Mouse (Mus musculus) midbrain, embryonic 12.5 days (tissue): ENCODE results near the gene Kif1bp. TPM values are rescaled to one million over a fixed set of nuclear protein-coding genes. Genes with fewer than 3 reads are reported as not detected.

Experiments used
- ATAC-seq: fragments of 200-750 bp; cut with Nextera tagmentation; 2 replicates; pipeline ENCODE4 v1.8.0; 2017; ENCODE audit warnings: low read depth, moderate TSS enrichment, moderate library complexity; ENCODE audit not compliant: low FRiP score
- H3K27ac ChIP-seq: fragments of 300-500 bp; sonication (generic); replicated peaks from 2 replicates; pipeline ENCODE4 v1.5.1; 2016; ENCODE audit warnings: mild to moderate bottlenecking
- H3K27me3 ChIP-seq: fragments of 300-500 bp; sonication (generic); 2 replicates; pipeline ENCODE4 v1.6.1; 2016; ENCODE audit warnings: mild to moderate bottlenecking
- H3K36me3 ChIP-seq: fragments of 300-500 bp; sonication (generic); 2 replicates; pipeline ENCODE4 v1.6.1; 2016
- H3K4me1 ChIP-seq: fragments of 300-500 bp; sonication (generic); 2 replicates; pipeline ENCODE4 v1.6.1; 2016
- H3K4me2 ChIP-seq: fragments of 300-500 bp; sonication (generic); replicated peaks from 2 replicates; pipeline ENCODE4 v1.6.1; 2016; ENCODE audit warnings: mild to moderate bottlenecking, moderate library complexity
- H3K4me3 ChIP-seq: fragments of 300-500 bp; sonication (generic); 2 replicates; pipeline ENCODE4 v1.5.1; 2016; ENCODE audit warnings: mild to moderate bottlenecking
- H3K9ac ChIP-seq: fragments of 300-500 bp; sonication (generic); replicated peaks from 2 replicates; pipeline ENCODE4 v1.6.1; 2016; ENCODE audit warnings: mild to moderate bottlenecking, moderate library complexity
- H3K9me3 ChIP-seq: fragments of 300-500 bp; sonication (generic); 2 replicates; pipeline ENCODE4 v1.6.1; 2016; ENCODE audit warnings: mild to moderate bottlenecking
- WGBS: fragments of 180-500 bp; shearing (Covaris S2); methylation state at CpG from one replicate; pipeline ENCODE4 v1.1.7; 2016; 5-methylcytosine and 5-hydroxymethylcytosine counted together
- polyA plus RNA-seq: library from polyadenylated mRNA; unstranded; fragments of >200 nt; fragmentation: Nextera tagmentation; extraction: Ambion mirVana; gene quantifications from 2 replicates; pipeline ENCODE4 v1.2.1, GENCODE M21; 2016

The Kif1bp gene
- polyA plus RNA-seq, 1 experiment from 2014 or later: 66.3 TPM

GRCm38 (mm10) chr10:62550787-62551300 lies 27.4 kb downstream of the Kif1bp start:
- Histone ChIP-seq H3K4me1 (no peaks in the 10 kb centered on the region), H3K9ac (no peak overlapping the region), H3K27me3 (no peaks in the 10 kb centered on the region), H3K27ac (no peak overlapping the region), H3K4me3 (no peak overlapping the region), H3K36me3 (no peaks in the 10 kb centered on the region), H3K4me2 (no peak overlapping the region), H3K9me3 (no peaks in the 10 kb centered on the region)
- ATAC-seq: no peak
- WGBS: 80% methylated on average over 7 of the region's 7 CpGs

- H3K4me2 ChIP-seq: no peak overlapping the region
- no peaks in the 10 kb centered on the region for H3K27me3 ChIP-seq
- H3K9me3 ChIP-seq: no peaks in the 10 kb centered on the region
- H3K4me1 ChIP-seq: no peaks in the 10 kb centered on the region
- H3K9ac ChIP-seq: no peak overlapping the region
- no peak overlapping the region for H3K27ac ChIP-seq
- H3K36me3 ChIP-seq: no peaks in the 10 kb centered on the region
- peak; percentile 63 for ATAC-seq
- 33% methylated on average over 13 of the region's 16 CpGs for WGBS
- H3K4me3 ChIP-seq: no peak overlapping the region
These were observed 28.6 kb downstream of the Kif1bp start for GRCm38 (mm10) chr10:62549523-62550166.

- no peak overlapping the region for H3K27ac ChIP-seq
- no peaks in the 10 kb centered on the region for H3K9me3 ChIP-seq
- no peaks in the 10 kb centered on the region for H3K36me3 ChIP-seq
- no peak overlapping the region for H3K4me2 ChIP-seq
- no peak overlapping the region for H3K4me3 ChIP-seq
- H3K9ac ChIP-seq: no peak overlapping the region
- no peak for ATAC-seq
- no peaks in the 10 kb centered on the region for H3K4me1 ChIP-seq
- no peaks in the 10 kb centered on the region for H3K27me3 ChIP-seq
- WGBS: 84% methylated on average over 10 of the region's 10 CpGs
These were observed 31.8 kb downstream of the Kif1bp start for GRCm38 (mm10) chr10:62546441-62546840.

- Histone ChIP-seq H3K4me2 (no peak overlapping the region), H3K9ac (no peak overlapping the region), H3K9me3 (no peaks in the 10 kb centered on the region), H3K27ac (no peak overlapping the region), H3K27me3 (no peaks in the 10 kb centered on the region), H3K36me3 (no peaks in the 10 kb centered on the region), H3K4me1 (no peaks in the 10 kb centered on the region), H3K4me3 (no peak overlapping the region)
- ATAC-seq: no peak
These were observed 32.5 kb downstream of the Kif1bp start for GRCm38 (mm10) chr10:62545759-62546158.

DNA sequence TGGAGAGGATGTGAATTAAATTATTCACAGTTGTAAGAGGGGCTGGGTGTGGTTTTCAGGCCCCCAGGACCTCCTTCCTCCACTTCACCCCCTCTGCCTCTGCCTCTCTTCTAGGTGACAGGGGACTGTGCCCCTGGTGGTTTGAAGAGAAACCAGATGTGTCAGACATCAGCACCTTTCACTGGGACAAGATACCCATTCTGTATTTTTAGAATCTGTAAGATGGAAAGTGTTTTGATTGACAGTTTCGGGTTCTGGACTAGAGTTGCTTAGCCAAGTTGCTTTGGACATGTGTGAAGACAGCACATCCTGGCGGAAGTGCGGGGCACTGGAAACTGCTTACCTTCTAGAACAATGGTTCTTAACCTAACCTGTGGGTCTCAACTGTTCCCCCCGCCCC lies 33.9 kb downstream of the Kif1bp start:
- no peak overlapping the region for H3K27ac ChIP-seq
- 88% methylated on average over 4 of the region's 4 CpGs for WGBS
- H3K9me3 ChIP-seq: no peaks in the 10 kb centered on the region
- H3K9ac ChIP-seq: no peak overlapping the region
- no peak overlapping the region for H3K4me2 ChIP-seq
- ATAC-seq: no peak
- no peak overlapping the region for H3K4me3 ChIP-seq
- H3K27me3 ChIP-seq: no peaks in the 10 kb centered on the region
- H3K4me1 ChIP-seq: no peaks in the 10 kb centered on the region
- no peaks in the 10 kb centered on the region for H3K36me3 ChIP-seq

GRCm38 (mm10) chr10:62543399-62543808 lies 34.9 kb downstream of the Kif1bp start:
- Histone ChIP-seq H3K4me1 (no peaks in the 10 kb centered on the region), H3K27ac (no peak overlapping the region), H3K9me3 (no peaks in the 10 kb centered on the region), H3K4me3 (no peak overlapping the region), H3K9ac (no peak overlapping the region), H3K36me3 (no peaks in the 10 kb centered on the region), H3K27me3 (no peaks in the 10 kb centered on the region), H3K4me2 (no peak overlapping the region)
- WGBS: 86% methylated on average over 12 of the region's 12 CpGs
- no peak for ATAC-seq

GRCm38 (mm10) chr10:62542928-62543327 lies 35.3 kb downstream of the Kif1bp start:
- H3K27ac ChIP-seq: no peak overlapping the region
- no peak overlapping the region for H3K4me3 ChIP-seq
- no peaks in the 10 kb centered on the region for H3K27me3 ChIP-seq
- no peaks in the 10 kb centered on the region for H3K4me1 ChIP-seq
- no peak overlapping the region for H3K4me2 ChIP-seq
- WGBS: 93% methylated on average over 8 of the region's 8 CpGs
- H3K9ac ChIP-seq: no peak overlapping the region
- no peaks in the 10 kb centered on the region for H3K36me3 ChIP-seq
- H3K9me3 ChIP-seq: no peaks in the 10 kb centered on the region
- ATAC-seq: no peak

DNA sequence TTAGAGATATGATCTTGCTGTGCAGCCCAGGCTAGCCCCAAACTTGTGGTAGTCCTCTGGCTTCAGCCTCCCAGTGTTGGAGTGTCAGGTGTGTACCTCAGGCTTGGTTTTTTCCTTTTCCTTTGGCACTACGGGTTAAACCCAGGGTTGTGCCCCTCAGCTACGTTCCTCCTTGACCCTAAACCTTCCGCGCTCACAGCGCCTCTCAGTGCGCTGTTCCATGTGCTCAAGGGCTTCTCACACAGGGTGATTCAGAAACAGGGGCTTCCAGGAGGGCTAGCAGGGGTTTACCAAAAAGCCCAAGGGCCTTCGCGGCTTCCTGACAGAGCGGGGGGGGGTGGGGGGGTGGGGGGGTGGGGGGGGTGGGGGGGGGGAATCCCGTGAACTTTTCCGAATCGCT lies 35.8 kb downstream of the Kif1bp start:
- WGBS: 97% methylated on average over 12 of the region's 12 CpGs

DNA sequence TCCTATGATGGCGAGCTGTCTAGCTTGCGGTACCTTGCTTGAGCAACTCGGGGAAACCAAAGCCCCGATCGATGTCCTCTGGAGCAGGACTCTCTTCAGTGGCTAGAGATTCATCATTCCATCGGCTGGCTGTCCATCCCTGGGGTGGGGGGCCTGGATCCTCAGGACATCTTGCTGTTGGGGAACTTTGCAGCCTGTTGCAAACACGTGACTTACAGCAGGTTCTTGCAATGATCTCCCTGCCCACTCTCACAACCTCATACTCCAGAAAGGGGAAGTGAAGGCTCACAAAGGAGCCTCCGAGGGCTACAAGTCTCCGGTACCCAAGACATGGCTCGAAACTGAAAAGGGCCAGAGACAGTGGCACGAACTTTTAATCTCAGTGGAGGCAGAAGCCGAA lies 36.8 kb downstream of the Kif1bp start:
- Histone ChIP-seq H3K9ac (no peak overlapping the region), H3K27ac (no peak overlapping the region), H3K36me3 (no peaks in the 10 kb centered on the region), H3K27me3 (no peaks in the 10 kb centered on the region), H3K9me3 (no peaks in the 10 kb centered on the region), H3K4me2 (no peak overlapping the region), H3K4me1 (no peaks in the 10 kb centered on the region), H3K4me3 (no peak overlapping the region)
- WGBS: 93% methylated on average over 12 of the region's 12 CpGs
- no peak for ATAC-seq

More for the DNA sequence above, 35.8 kb downstream of the Kif1bp start:
- Histone ChIP-seq H3K4me2 (no peak overlapping the region), H3K9ac (no peak overlapping the region), H3K4me1 (no peaks in the 10 kb centered on the region), H3K4me3 (no peak overlapping the region), H3K36me3 (no peaks in the 10 kb centered on the region), H3K27ac (no peak overlapping the region), H3K27me3 (no peaks in the 10 kb centered on the region), H3K9me3 (no peaks in the 10 kb centered on the region)
- no peak for ATAC-seq

- Histone ChIP-seq H3K9ac (no peak overlapping the region), H3K4me2 (no peak overlapping the region), H3K9me3 (no peaks in the 10 kb centered on the region), H3K36me3 (no peaks in the 10 kb centered on the region), H3K4me1 (no peaks in the 10 kb centered on the region), H3K27me3 (no peaks in the 10 kb centered on the region), H3K27ac (no peak overlapping the region), H3K4me3 (no peak overlapping the region)
- ATAC-seq: no peak
- WGBS: 64% methylated on average over 3 of the region's 3 CpGs
These were observed 37.5 kb downstream of the Kif1bp start for GRCm38 (mm10) chr10:62540800-62541199.

DNA sequence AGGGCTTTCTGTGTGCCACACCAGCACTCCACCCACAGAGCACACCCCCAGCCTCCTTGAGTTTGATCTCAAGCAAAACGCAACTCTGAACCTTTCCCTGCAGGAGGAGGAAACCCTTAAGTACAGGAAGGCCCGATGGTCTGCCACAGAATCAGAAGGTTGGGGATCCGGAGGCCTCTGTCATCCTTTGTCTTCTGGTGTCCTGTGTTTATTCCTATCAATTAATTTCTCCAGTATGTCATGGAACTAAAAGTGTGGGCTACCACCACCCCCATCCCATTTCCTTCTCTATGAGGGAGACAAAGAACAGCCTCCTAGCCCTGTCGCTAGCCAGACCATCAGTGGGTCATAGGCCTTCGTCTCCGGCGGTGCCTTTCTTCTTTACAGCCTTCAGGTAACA lies 43.7 kb downstream of the Kif1bp start:
- H3K9ac ChIP-seq: no peak overlapping the region
- H3K4me3 ChIP-seq: no peak overlapping the region
- no peaks in the 10 kb centered on the region for H3K9me3 ChIP-seq
- H3K27ac ChIP-seq: no peak overlapping the region
- WGBS: 81% methylated on average over 7 of the region's 7 CpGs
- no peak overlapping the region for H3K4me2 ChIP-seq
- no peaks in the 10 kb centered on the region for H3K36me3 ChIP-seq
- H3K4me1 ChIP-seq: no peaks in the 10 kb centered on the region
- no peaks in the 10 kb centered on the region for H3K27me3 ChIP-seq
- no peak for ATAC-seq

GRCm38 (mm10) chr10:62532832-62533231 lies 45.4 kb downstream of the Kif1bp start:
- Histone ChIP-seq H3K4me3 (no peak overlapping the region), H3K27me3 (no peaks in the 10 kb centered on the region), H3K4me2 (no peak overlapping the region), H3K27ac (no peak overlapping the region), H3K9me3 (no peaks in the 10 kb centered on the region), H3K36me3 (no peaks in the 10 kb centered on the region), H3K4me1 (no peaks in the 10 kb centered on the region), H3K9ac (no peak overlapping the region)
- ATAC-seq: no peak
- WGBS: 71% methylated on average over 2 of the region's 2 CpGs

GRCm38 (mm10) chr10:62530183-62530582 lies 48.1 kb downstream of the Kif1bp start:
- H3K4me2 ChIP-seq: no peak overlapping the region
- ATAC-seq: no peak
- H3K4me1 ChIP-seq: no peaks in the 10 kb centered on the region
- WGBS: 86% methylated on average over 9 of the region's 9 CpGs
- no peak overlapping the region for H3K4me3 ChIP-seq
- H3K36me3 ChIP-seq: no peaks in the 10 kb centered on the region
- H3K27ac ChIP-seq: no peak overlapping the region
- H3K9me3 ChIP-seq: no peaks in the 10 kb centered on the region
- H3K27me3 ChIP-seq: no peaks in the 10 kb centered on the region
- no peak overlapping the region for H3K9ac ChIP-seq
